Mouse (Mus musculus): ENCODE data around the gene Abi1. TPM values are rescaled to one million over a fixed set of nuclear protein-coding genes. Genes with fewer than 3 reads are reported as not detected.
"Not testable (repeated sequence)": the region's sequence is repeated elsewhere in the genome, so short reads cannot be mapped to it uniquely, and the experiment has no call there.

The Abi1 gene
- polyA plus RNA-seq, 1 experiment from 2014 or later: 34.7 TPM

DNA sequence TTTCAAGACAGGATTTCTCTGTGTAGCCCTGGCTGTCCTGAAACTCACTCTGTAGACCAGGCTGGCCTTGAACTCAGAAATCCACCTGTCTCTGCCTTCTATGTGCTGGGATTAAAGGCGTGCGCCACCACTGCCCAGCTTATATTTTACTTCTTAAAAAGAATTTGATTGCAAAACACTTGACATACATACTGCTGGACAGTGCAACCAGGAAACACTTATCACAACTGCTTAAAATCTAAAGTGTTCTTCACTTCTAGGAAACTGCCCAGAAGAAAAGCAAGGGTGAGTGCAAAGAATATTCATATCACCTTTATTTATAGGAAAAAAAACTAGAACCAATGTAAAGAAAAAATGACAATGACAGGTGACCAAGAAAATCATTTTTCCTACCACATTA, 42.0 kb downstream of the Abi1 start:
- Histone ChIP-seq H3K4me3 (no peak overlapping the region), H3K4me1 (peaks cover 15% of the 10 kb centered on the region), H3K27ac (no peak overlapping the region), H3K36me3 (peaks cover 5% of the 10 kb centered on the region; the same call in 1 of the 2 replicates), H3K9me3 (no peaks in the 10 kb centered on the region), H3K27me3 (ENCODE audit: insufficient read depth, poor library complexity, severe bottlenecking) (no peaks in the 10 kb centered on the region)
- whole genome bisulfite sequencing: 96% methylated on average over 2 of the region's 2 CpGs
- DNase-seq (ENCODE audit: low spot score): no peak

DNA sequence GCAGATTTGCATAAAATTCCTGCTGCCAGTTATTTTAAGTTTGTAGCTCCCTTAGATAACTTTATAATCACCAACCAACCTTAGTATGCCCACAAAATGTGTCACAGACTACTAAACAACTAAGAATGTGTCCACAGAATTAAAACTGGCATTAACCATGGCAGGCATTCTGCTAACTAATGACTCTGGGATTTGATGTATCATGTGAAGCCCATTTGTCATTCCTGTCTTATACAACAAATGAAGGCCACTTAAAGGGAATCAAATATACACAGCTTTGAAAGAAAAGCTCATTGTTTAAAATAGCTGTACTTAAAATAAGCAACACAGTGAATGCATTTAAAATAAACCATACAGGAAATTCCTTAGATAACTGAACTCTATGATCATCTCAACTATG, 44.0 kb downstream of the Abi1 start:
- Histone ChIP-seq H3K4me3 (no peak overlapping the region), H3K27me3 (ENCODE audit: insufficient read depth, poor library complexity, severe bottlenecking) (no peaks in the 10 kb centered on the region), H3K9me3 (no peaks in the 10 kb centered on the region), H3K4me1 (peaks cover 15% of the 10 kb centered on the region), H3K36me3 (peaks cover 5% of the 10 kb centered on the region; the same call in 1 of the 2 replicates), H3K27ac (no peak overlapping the region)
- no peak for DNase-seq (ENCODE audit: low spot score)

DNA sequence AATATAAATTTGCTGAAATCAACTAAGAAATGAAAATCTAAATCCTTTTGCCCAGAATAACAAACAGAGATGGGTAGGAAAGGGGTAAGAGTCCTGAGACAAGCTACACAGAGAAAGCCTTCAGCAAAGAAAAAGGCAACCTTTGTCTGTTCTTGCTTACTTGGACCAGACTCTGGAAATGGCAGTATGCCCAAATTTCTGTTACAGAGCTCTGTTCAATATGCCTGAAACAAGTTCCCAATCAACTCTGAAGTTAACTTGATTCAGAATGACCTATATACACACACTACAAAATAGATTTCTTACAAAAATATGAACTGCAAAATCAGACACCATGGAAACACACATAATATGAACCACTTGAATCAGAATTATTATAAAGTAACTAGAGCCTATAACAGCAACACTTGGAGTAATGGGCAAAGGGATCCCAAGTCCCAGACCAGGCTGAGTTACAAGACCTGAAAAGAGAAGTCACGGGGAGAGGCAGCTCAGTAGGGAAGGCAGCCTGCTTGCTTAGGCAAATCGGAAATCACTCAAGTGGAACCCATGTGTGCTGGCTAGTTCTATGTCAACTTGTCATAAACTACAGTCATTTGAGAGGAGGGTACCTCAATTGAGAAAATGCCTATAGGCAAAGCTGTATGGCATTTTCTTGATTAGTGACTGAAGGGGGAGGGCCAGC, 53.9 kb downstream of the Abi1 start:
- no peak for DNase-seq (ENCODE audit: low spot score)
- Histone ChIP-seq H3K36me3 (no peaks in the 10 kb centered on the region), H3K9me3 (no peaks in the 10 kb centered on the region), H3K27ac (no peak overlapping the region), H3K4me3 (no peak overlapping the region), H3K27me3 (ENCODE audit: insufficient read depth, poor library complexity, severe bottlenecking) (no peaks in the 10 kb centered on the region), H3K4me1 (no peaks in the 10 kb centered on the region)
- 84% methylated on average over 2 of the region's 2 CpGs for WGBS

DNA sequence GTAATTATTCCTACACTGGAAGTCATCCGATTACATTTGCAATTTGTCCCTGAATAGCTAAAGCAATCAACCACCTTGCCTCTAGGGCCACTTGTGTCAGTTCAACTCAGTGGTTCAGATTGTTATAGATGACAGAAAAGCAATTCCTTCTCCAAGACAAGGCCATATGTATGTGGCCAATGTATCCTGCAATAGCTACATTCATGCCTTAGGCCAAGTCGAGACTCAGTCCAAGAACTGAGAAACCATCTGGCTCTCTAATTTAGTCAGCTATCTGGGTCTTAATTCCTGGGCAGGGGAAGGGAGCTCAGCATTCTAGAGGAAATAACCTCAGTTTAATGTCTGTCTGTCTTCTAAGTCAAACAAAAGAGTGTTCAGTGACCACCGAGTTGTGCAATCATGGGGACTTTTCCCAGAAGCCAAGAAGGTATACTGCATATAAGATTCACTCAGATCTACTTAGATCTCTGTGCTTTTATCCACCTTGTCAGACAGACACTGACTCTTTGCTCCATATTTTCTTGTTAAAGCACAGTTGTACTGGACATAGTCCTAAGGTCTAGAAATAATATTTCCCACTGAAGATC, 62.6 kb downstream of the Abi1 start:
- H3K4me3 ChIP-seq: no peak overlapping the region
- H3K9me3 ChIP-seq: no peaks in the 10 kb centered on the region
- H3K4me1 ChIP-seq: no peaks in the 10 kb centered on the region
- no peaks in the 10 kb centered on the region for H3K36me3 ChIP-seq
- no peak overlapping the region for H3K27ac ChIP-seq
- H3K27me3 ChIP-seq (ENCODE audit: insufficient read depth, poor library complexity, severe bottlenecking): no peaks in the 10 kb centered on the region
- 81% methylated on average over 3 of the region's 3 CpGs for WGBS
- DNase-seq (ENCODE audit: low spot score): no peak

DNA sequence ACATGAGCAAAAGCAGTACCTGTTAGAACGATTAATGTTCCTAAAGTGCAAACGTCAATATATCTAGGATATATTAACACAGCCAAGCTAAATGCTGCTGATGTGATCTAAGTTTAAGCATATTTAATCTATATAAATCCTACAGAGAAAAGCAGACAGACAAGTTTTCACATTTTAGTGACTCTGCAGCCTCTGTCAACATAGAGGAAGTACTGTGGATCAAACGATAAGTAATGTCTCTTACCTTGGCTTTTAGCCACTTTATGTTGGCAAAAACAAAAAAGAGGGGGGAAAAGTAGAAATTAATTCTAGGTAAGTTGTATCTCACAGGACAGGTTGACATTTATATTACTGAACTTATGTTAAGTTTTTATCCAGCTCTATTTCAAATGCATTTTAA, 77.1 kb downstream of the Abi1 start:
- Histone ChIP-seq H3K4me1 (no peaks in the 10 kb centered on the region), H3K9me3 (no peaks in the 10 kb centered on the region), H3K27ac (no peak overlapping the region), H3K36me3 (peaks cover 12% of the 10 kb centered on the region; the same call in 1 of the 2 replicates), H3K27me3 (ENCODE audit: insufficient read depth, poor library complexity, severe bottlenecking) (no peaks in the 10 kb centered on the region), H3K4me3 (no peak overlapping the region)
- no peak for DNase-seq (ENCODE audit: low spot score)
- 93% methylated on average over 3 of the region's 3 CpGs for WGBS

DNA sequence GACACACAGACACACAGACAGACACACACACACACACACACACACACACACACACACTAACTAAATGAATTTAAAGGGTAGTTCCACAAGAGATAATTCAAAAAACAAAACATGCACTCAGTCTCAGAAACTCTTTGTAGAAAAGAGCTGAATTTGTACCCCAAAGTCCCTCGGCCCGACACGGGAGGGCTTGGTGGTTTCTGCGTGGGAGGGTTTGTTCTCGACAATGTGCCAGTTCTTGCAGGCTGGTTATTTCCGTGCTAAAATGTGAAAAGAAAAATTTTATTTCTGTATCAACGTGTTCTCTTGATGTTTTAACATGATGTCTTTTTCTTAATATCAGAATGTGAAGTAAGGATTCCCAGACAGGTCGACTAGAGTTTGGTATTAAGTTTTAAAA, 77.8 kb downstream of the Abi1 start:
- DNase-seq (ENCODE audit: low spot score): no peak
- H3K9me3 ChIP-seq: no peaks in the 10 kb centered on the region
- no peak overlapping the region for H3K27ac ChIP-seq
- no peaks in the 10 kb centered on the region for H3K27me3 ChIP-seq (ENCODE audit: insufficient read depth, poor library complexity, severe bottlenecking)
- no peaks in the 10 kb centered on the region for H3K4me1 ChIP-seq
- H3K4me3 ChIP-seq: no peak overlapping the region
- H3K36me3 ChIP-seq: peaks cover 12% of the 10 kb centered on the region; the same call in 1 of the 2 replicates
- 93% methylated on average over 8 of the region's 8 CpGs for WGBS

DNA sequence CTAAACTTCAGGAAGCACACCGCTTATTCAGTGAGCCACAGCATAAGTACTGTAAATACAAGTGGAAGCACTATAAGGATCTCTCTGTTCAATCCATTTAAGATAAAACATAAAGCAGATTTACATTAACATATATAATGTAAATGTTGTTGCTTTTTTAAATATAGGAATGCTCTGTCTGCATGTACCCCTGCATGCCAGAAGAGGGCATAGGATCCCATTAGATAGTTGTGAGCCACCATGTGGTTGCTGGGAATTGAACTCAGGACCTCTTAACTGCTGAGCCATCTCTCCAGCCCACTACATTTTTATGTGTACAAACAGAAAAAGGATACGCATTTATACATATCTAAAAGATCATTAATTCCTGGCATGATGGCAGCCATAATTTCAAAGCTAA, 78.4 kb downstream of the Abi1 start:
- 94% methylated on average over 2 of the region's 2 CpGs for WGBS
- H3K4me3 ChIP-seq: no peak overlapping the region

DNA sequence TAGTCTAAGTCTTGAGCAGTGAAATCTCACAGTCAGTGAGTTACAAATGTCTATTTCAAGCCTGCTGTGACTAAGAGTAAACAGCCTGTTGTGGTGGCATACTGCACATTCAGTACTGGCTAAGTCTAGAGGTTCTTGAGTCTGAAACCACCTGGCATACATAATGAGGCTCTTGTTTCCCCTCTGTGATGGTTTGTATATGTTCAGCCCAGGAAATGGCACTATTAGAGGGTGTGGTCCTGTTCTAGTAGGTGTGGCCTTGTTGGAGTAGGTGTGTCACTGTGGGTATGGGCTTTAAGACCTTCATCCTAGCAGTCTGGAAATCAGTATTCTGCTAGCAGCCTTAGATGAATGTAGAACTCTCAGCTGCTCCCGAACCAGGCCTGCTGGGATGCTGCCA, 82.6 kb downstream of the Abi1 start:
- no peaks in the 10 kb centered on the region for H3K4me1 ChIP-seq
- no peaks in the 10 kb centered on the region for H3K9me3 ChIP-seq
- H3K27ac ChIP-seq: no peak overlapping the region
- H3K36me3 ChIP-seq: peaks cover 12% of the 10 kb centered on the region; the same call in 1 of the 2 replicates
- DNase-seq (ENCODE audit: low spot score): no peak
- H3K27me3 ChIP-seq (ENCODE audit: insufficient read depth, poor library complexity, severe bottlenecking): no peaks in the 10 kb centered on the region
- WGBS: 94% methylated on average over 1 of the region's 1 CpGs
- H3K4me3 ChIP-seq: no peak overlapping the region

More for the DNA sequence above, 78.4 kb downstream of the Abi1 start:
- Histone ChIP-seq H3K27me3 (ENCODE audit: insufficient read depth, poor library complexity, severe bottlenecking) (no peaks in the 10 kb centered on the region), H3K27ac (no peak overlapping the region), H3K9me3 (no peaks in the 10 kb centered on the region), H3K4me1 (no peaks in the 10 kb centered on the region), H3K36me3 (peaks cover 12% of the 10 kb centered on the region; the same call in 1 of the 2 replicates)
- no peak for DNase-seq (ENCODE audit: low spot score)

DNA sequence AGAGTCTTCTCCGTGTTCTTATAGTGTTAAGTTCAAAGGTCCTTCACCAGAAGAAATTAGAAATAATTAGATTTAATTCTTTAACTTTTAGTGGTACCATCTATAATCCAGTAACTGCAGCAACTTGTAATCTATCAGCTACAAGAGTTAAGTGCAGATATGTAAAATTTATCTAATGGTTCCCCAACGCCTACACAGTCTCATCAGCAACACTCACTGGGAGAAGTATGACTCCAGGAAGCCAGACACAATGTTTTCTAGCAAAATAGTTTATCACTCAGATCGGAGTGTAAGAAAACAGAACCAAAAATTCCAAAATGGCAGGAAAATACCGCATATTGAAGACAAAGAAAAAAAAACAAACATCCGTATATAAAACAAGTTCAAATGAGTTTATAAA, 84.1 kb downstream of the Abi1 start:
- 85% methylated on average over 5 of the region's 5 CpGs for WGBS
- H3K9me3 ChIP-seq: no peaks in the 10 kb centered on the region
- H3K36me3 ChIP-seq: peaks cover 3% of the 10 kb centered on the region; the same call in 1 of the 2 replicates
- no peak overlapping the region for H3K4me3 ChIP-seq
- no peak for DNase-seq (ENCODE audit: low spot score)
- no peak overlapping the region for H3K27ac ChIP-seq
- H3K4me1 ChIP-seq: no peaks in the 10 kb centered on the region
- no peaks in the 10 kb centered on the region for H3K27me3 ChIP-seq (ENCODE audit: insufficient read depth, poor library complexity, severe bottlenecking)

DNA sequence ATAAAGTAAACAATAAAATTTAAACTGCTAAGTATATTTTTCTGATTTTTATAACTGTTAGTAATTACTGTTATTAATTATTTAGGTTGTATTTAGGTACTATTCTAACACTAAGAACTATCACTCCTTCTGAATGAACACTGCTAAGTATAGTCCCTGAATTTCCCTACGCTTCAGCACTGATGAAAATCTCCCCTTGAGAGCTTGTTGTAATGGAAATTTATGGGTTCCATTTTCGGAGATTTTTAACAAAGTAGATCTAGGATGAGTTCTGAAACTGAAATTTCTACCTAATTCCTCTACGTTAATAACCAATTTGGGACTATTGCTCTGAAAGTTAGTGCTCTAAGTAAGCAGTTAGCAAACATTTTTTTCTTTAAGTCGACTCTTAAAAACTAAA, 85.8 kb downstream of the Abi1 start:
- 88% methylated on average over 4 of the region's 4 CpGs for WGBS

DNA sequence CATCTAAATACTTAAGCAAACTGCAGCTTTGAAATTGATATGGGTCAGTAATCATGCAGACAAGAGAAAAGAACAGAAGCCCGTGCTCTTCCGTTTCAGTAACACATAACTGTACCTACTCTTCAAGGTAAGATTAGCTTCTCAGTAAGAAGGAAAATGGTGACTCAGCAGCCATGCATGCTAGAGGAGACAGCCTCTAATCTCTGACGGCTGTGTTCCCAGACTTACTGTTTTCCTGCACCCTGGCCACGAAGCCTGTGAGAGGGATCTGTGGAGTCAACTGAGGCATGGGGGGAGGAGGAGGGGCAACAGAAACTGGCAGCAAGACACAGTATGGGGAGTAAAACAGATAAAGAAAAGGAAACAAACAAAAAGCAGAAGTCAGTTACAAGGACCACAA, 90.1 kb downstream of the Abi1 start:
- WGBS: 16% methylated on average over 4 of the region's 4 CpGs
- H3K4me3 ChIP-seq: no peak overlapping the region
- 0 out of 2 replicates have a peak, but pooled peaks cover 4% of the 10 kb centered on the region for H3K36me3 ChIP-seq
- no peaks in the 10 kb centered on the region for H3K27me3 ChIP-seq (ENCODE audit: insufficient read depth, poor library complexity, severe bottlenecking)
- no peak for DNase-seq (ENCODE audit: low spot score)
- H3K4me1 ChIP-seq: no peaks in the 10 kb centered on the region
- H3K27ac ChIP-seq: no peak overlapping the region
- H3K9me3 ChIP-seq: no peaks in the 10 kb centered on the region

More for the DNA sequence above, 85.8 kb downstream of the Abi1 start:
- Histone ChIP-seq H3K27me3 (ENCODE audit: insufficient read depth, poor library complexity, severe bottlenecking) (no peaks in the 10 kb centered on the region), H3K4me1 (no peaks in the 10 kb centered on the region), H3K9me3 (no peaks in the 10 kb centered on the region), H3K27ac (no peak overlapping the region), H3K36me3 (no peaks in the 10 kb centered on the region), H3K4me3 (no peak overlapping the region)
- no peak for DNase-seq (ENCODE audit: low spot score)

DNA sequence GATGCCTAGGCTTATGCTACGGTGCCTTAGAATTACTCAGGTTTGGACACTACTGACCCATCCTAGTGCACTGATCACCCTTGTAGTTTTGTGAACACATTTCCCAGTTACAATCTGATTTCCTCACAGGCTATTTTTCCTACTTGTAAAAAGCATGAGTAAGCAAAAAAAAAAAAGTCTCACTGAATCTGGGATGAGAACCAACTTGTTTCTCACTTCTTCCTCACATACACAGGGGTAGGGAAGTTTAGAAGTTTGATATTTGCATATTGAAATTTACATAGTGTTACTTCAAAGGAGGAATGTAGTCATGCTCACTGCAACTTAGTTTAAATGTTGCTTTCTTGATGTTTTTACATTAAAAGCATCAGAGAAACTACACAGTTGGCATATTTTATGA, 106.5 kb downstream of the Abi1 start:
- no peak for DNase-seq (ENCODE audit: low spot score)
- no peak overlapping the region for H3K4me3 ChIP-seq
- H3K9me3 ChIP-seq: no peaks in the 10 kb centered on the region
- 89% methylated on average over 1 of the region's 1 CpGs for WGBS
- no peak overlapping the region for H3K27ac ChIP-seq
- H3K4me1 ChIP-seq: no peaks in the 10 kb centered on the region
- peaks cover 50% of the 10 kb centered on the region for H3K36me3 ChIP-seq
- no peaks in the 10 kb centered on the region for H3K27me3 ChIP-seq (ENCODE audit: insufficient read depth, poor library complexity, severe bottlenecking)

DNA sequence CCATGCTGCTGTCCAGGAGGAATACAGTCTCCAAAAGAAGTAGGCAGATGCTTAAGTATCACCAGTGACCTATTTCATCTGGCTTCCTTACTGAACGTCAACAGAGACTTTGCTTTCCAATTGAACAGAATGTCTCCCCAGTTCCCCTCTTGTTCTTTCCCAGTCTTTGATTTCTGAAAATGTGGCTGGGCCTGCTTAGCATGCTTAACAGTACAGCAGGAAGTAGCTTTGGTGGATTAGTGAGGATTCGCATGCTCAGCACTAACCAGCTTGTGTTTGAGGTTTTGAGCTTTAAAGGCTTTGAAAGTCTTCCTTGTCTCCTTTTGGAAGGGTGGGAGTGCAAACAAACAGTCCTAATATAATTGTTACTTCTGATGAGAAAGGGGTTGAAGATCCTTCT, 111.8 kb downstream of the Abi1 start:
- Histone ChIP-seq H3K4me3 (no peak overlapping the region), H3K27ac (no peak overlapping the region), H3K27me3 (ENCODE audit: insufficient read depth, poor library complexity, severe bottlenecking) (no peaks in the 10 kb centered on the region), H3K9me3 (no peaks in the 10 kb centered on the region), H3K4me1 (no peaks in the 10 kb centered on the region), H3K36me3 (peaks cover 39% of the 10 kb centered on the region)
- 87% methylated on average over 2 of the region's 2 CpGs for WGBS
- no peak for DNase-seq (ENCODE audit: low spot score)

DNA sequence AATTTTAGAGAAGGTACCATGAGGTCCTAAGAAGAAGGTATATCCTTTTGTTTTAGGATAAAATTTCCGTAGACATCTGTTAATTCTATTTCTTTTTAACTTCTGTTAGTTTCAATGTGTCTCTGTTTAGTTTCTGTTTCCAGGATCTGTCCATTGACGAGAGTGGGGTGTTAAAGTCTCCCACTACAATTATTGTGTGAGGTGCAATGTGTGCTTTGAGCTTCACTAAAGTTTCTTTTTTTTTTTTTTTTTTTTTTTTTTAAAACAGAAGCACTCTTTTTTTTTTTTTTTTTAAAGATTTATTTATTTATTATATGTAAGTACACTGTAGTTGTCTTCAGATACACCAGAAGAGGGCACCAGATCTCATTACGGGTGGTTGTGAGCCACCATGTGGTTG, 114.1 kb downstream of the Abi1 start:
- peaks cover 38% of the 10 kb centered on the region for H3K36me3 ChIP-seq
- 94% methylated on average over 3 of the region's 3 CpGs for WGBS
- H3K4me3 ChIP-seq; DNase-seq (ENCODE audit: low spot score); H3K4me1 ChIP-seq; H3K27me3 ChIP-seq (ENCODE audit: insufficient read depth, poor library complexity, severe bottlenecking); H3K27ac ChIP-seq; H3K9me3 ChIP-seq: not testable (repeated sequence)

All from heart, embryonic 10.5 days (tissue).